Mouse (Mus musculus): ENCODE measurements around the gene Caprin2.

DNA sequence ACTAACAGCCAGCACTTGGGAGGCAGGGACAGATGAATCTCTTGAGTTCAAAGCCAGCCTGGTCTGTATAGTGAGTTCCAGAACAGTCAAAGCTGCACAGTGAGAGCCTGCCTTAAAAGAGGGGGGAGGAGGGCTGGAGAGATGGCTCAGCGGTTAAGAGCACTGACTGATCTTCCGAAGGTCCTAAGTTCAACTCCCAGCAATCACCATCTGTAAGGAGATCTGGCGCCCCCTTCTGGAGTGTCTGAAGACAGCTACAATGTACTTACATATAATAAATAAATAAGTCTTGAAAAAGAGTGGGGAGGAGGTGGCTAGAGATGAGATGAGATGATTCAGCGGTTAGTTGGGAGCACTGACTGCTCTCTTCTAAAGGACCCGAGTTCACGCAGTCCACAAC is 35.2 kb upstream of the Caprin2 start:
- TF ChIP-seq CTCF (IDR thresholded peaks at IDR 0.05; ENCODE audit: borderline replicate concordance, control insufficient read depth, extremely low read depth, insufficient read depth, low read length, poor library complexity) (no peak), POLR2A (IDR thresholded peaks at IDR 0.05; ENCODE audit: control insufficient read depth, extremely low read depth, insufficient read depth, low read length, poor library complexity) (no peak)

All from thymus, adult 2 months (tissue).